Mouse (Mus musculus): Measurements from ENCODE around the gene Patj.

- TF ChIP-seq CTCF (IDR thresholded peaks at IDR 0.05; ENCODE audit: borderline replicate concordance, extremely low read depth, insufficient read depth, insufficient read length) = no peak
- no peak for TF ChIP-seq POLR2A (IDR thresholded peaks at IDR 0.05; ENCODE audit: borderline replicate concordance, extremely low read depth, insufficient read depth, insufficient read length, poor library complexity, severe bottlenecking)
Observed at GRCm38 (mm10) chr4:98473491-98473890, 77.9 kb downstream of the Patj start.

Measured in brain, embryonic 14.5 days (tissue).